Mouse (Mus musculus): ENCODE results near the gene Nod2. TPM values are rescaled to one million over a fixed set of nuclear protein-coding genes. Genes with fewer than 3 reads are reported as not detected.

The Nod2 gene
- polyA plus RNA-seq, 1 experiment from 2014 or later: 0.19 TPM

DNA sequence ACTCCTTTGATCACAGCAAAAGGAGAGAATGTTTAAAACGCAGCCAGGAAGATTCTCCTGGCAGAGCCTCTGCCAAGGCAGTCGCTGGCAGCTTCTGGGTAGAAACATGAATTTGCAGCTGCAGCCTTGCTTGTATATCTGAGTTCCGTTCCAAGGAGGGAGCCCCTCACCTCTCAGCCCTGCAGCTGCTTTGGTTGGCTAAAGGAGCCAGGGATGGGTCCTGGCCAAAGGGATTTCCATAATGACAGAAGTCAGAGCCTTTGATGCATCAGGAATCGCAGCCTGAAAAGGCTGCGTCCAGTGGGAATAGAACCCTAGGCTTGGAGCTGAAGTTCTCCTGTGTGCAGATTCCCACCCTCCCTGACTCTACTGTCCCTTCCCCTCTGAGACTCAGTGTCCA lies 32.1 kb upstream of the Nod2 start:
- Histone ChIP-seq H3K27ac (ENCODE audit: low read length) (no peak overlapping the region), H3K4me1 (ENCODE audit: control insufficient read depth, insufficient read depth, low read length) (no peaks in the 10 kb centered on the region), H3K4me2 (ENCODE audit: low read length) (no peak overlapping the region), H3K4me3 (ENCODE audit: low read depth, low read length) (no peak overlapping the region), H3K27me3 (ENCODE audit: control insufficient read depth, insufficient read depth, low read depth, low read length) (no peaks in the 10 kb centered on the region), H3K9me3 (replicated peaks; ENCODE audit: control insufficient read depth, low read length, poor library complexity, severe bottlenecking) (no peaks in the 10 kb centered on the region), H3K36me3 (ENCODE audit: control insufficient read depth, insufficient read depth, low read length) (no peaks in the 10 kb centered on the region), H3K9ac (ENCODE audit: low read depth, low read length) (peak overlapping the region; percentile 2; the same call in 1 of the 2 replicates)
- ATAC-seq: no peak
- WGBS: 56% methylated on average over 5 of the region's 5 CpGs

GRCm38 (mm10) chr8:88618612-88619011 lies 28.5 kb upstream of the Nod2 start:
- H3K9me3 ChIP-seq (replicated peaks; ENCODE audit: control insufficient read depth, low read length, poor library complexity, severe bottlenecking): no peaks in the 10 kb centered on the region
- H3K9ac ChIP-seq (ENCODE audit: low read depth, low read length): no peak overlapping the region
- H3K4me2 ChIP-seq (ENCODE audit: low read length): no peak overlapping the region
- no peak overlapping the region for H3K27ac ChIP-seq (ENCODE audit: low read length)
- no peaks in the 10 kb centered on the region for H3K4me1 ChIP-seq (ENCODE audit: control insufficient read depth, insufficient read depth, low read length)
- WGBS: 80% methylated on average over 5 of the region's 5 CpGs
- H3K36me3 ChIP-seq (ENCODE audit: control insufficient read depth, insufficient read depth, low read length): no peaks in the 10 kb centered on the region
- no peak overlapping the region for H3K4me3 ChIP-seq (ENCODE audit: low read depth, low read length)
- H3K27me3 ChIP-seq (ENCODE audit: control insufficient read depth, insufficient read depth, low read depth, low read length): peaks cover 8% of the 10 kb centered on the region; the same call in 1 of the 2 replicates
- ATAC-seq: no peak

DNA sequence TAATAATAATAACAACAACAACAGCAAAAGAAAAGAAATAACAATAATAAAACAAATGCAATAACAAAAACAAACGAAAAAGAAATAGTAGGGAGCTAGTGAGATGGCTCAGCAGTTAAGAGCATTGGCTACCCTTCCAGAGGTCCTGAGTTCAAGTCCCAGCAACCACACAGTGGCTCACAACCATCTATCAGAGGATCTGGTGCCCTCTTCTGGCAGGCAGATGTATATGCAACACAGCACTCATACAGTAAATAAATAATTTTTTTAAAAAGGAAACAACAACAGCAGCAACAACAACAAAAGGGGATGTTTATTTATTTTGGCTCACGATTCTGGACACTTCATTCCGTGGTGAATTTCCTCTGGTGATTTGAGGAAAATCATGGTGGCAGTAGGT lies 27.6 kb upstream of the Nod2 start:
- Histone ChIP-seq H3K4me1 (ENCODE audit: control insufficient read depth, insufficient read depth, low read length) (no peaks in the 10 kb centered on the region), H3K36me3 (ENCODE audit: control insufficient read depth, insufficient read depth, low read length) (no peaks in the 10 kb centered on the region), H3K9me3 (replicated peaks; ENCODE audit: control insufficient read depth, low read length, poor library complexity, severe bottlenecking) (no peaks in the 10 kb centered on the region), H3K4me2 (ENCODE audit: low read length) (no peak overlapping the region), H3K9ac (ENCODE audit: low read depth, low read length) (no peak overlapping the region), H3K27me3 (ENCODE audit: control insufficient read depth, insufficient read depth, low read depth, low read length) (peaks cover 8% of the 10 kb centered on the region; the same call in 1 of the 2 replicates), H3K27ac (ENCODE audit: low read length) (no peak overlapping the region), H3K4me3 (ENCODE audit: low read depth, low read length) (no peak overlapping the region)
- 78% methylated on average over 3 of the region's 3 CpGs for WGBS
- ATAC-seq: no peak

DNA sequence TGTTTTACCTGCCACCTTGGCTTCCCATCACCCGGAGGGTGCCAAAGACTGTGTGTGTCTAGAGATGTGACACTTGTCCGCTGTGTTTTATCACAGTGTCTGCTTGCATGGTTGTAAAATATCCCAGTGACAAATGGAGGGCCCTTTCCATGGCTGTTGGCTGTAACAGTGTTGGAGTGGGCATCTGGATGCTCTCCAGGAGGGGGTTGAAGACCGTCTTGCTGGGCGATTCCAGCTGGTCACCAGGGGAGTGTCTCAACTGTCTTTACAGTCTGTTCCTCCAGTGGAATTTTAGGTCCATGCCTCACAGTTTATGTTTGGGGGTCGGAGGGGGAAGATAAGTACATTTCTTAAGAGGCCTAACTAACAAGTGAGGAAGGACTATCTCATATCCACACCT lies 26.2 kb upstream of the Nod2 start:
- no peak for ATAC-seq
- H3K9me3 ChIP-seq (replicated peaks; ENCODE audit: control insufficient read depth, low read length, poor library complexity, severe bottlenecking): no peaks in the 10 kb centered on the region
- H3K36me3 ChIP-seq (ENCODE audit: control insufficient read depth, insufficient read depth, low read length): no peaks in the 10 kb centered on the region
- H3K4me1 ChIP-seq (ENCODE audit: control insufficient read depth, insufficient read depth, low read length): no peaks in the 10 kb centered on the region
- peaks cover 13% of the 10 kb centered on the region for H3K27me3 ChIP-seq (ENCODE audit: control insufficient read depth, insufficient read depth, low read depth, low read length)
- no peak overlapping the region for H3K4me2 ChIP-seq (ENCODE audit: low read length)
- no peak overlapping the region for H3K27ac ChIP-seq (ENCODE audit: low read length)
- H3K9ac ChIP-seq (ENCODE audit: low read depth, low read length): no peak overlapping the region
- 69% methylated on average over 5 of the region's 5 CpGs for WGBS
- no peak overlapping the region for H3K4me3 ChIP-seq (ENCODE audit: low read depth, low read length)

GRCm38 (mm10) chr8:88621408-88621807 lies 25.7 kb upstream of the Nod2 start:
- no peak overlapping the region for H3K4me2 ChIP-seq (ENCODE audit: low read length)
- peak; percentile 59 for ATAC-seq
- no peaks in the 10 kb centered on the region for H3K9me3 ChIP-seq (replicated peaks; ENCODE audit: control insufficient read depth, low read length, poor library complexity, severe bottlenecking)

GRCm38 (mm10) chr8:88623351-88623750 lies 23.8 kb upstream of the Nod2 start:
- WGBS: 69% methylated on average over 3 of the region's 3 CpGs
- Histone ChIP-seq H3K27ac (ENCODE audit: low read length) (no peak overlapping the region), H3K9me3 (replicated peaks; ENCODE audit: control insufficient read depth, low read length, poor library complexity, severe bottlenecking) (no peaks in the 10 kb centered on the region), H3K4me2 (ENCODE audit: low read length) (no peak overlapping the region), H3K27me3 (ENCODE audit: control insufficient read depth, insufficient read depth, low read depth, low read length) (peaks cover 15% of the 10 kb centered on the region), H3K9ac (ENCODE audit: low read depth, low read length) (no peak overlapping the region), H3K4me3 (ENCODE audit: low read depth, low read length) (no peak overlapping the region), H3K36me3 (ENCODE audit: control insufficient read depth, insufficient read depth, low read length) (no peaks in the 10 kb centered on the region), H3K4me1 (ENCODE audit: control insufficient read depth, insufficient read depth, low read length) (peaks cover 7% of the 10 kb centered on the region)
- ATAC-seq: no peak

More at GRCm38 (mm10) chr8:88621408-88621807, 25.7 kb upstream of the Nod2 start:
- no peak overlapping the region for H3K27ac ChIP-seq (ENCODE audit: low read length)
- no peaks in the 10 kb centered on the region for H3K4me1 ChIP-seq (ENCODE audit: control insufficient read depth, insufficient read depth, low read length)
- no peak overlapping the region for H3K4me3 ChIP-seq (ENCODE audit: low read depth, low read length)
- H3K27me3 ChIP-seq (ENCODE audit: control insufficient read depth, insufficient read depth, low read depth, low read length): peaks cover 15% of the 10 kb centered on the region
- under 1% methylated on average over 8 of the region's 8 CpGs for WGBS
- H3K9ac ChIP-seq (ENCODE audit: low read depth, low read length): no peak overlapping the region
- no peaks in the 10 kb centered on the region for H3K36me3 ChIP-seq (ENCODE audit: control insufficient read depth, insufficient read depth, low read length)

DNA sequence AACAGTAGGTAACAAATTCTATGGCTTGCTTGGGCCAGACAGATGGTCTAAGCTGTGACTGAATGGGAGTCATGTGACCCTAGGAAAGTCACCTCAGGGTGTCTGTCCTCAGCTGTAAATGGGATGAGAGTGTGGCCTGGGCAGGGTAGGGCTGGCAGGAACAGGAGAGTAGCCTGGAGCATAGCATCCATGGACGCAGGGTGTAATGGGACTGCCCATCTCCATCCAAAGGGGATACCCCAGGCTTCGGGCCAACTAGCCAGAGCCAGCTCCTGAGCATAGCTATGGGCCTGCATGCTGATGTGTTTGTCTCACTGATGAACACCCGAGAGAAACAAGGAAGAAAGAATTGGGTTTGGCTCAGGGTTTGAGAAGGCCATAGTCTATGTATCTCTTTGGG lies 22.8 kb upstream of the Nod2 start:
- Histone ChIP-seq H3K9ac (ENCODE audit: low read depth, low read length) (no peak overlapping the region), H3K4me1 (ENCODE audit: control insufficient read depth, insufficient read depth, low read length) (peaks cover 10% of the 10 kb centered on the region), H3K9me3 (replicated peaks; ENCODE audit: control insufficient read depth, low read length, poor library complexity, severe bottlenecking) (no peaks in the 10 kb centered on the region), H3K36me3 (ENCODE audit: control insufficient read depth, insufficient read depth, low read length) (no peaks in the 10 kb centered on the region), H3K4me2 (ENCODE audit: low read length) (no peak overlapping the region), H3K27ac (ENCODE audit: low read length) (no peak overlapping the region), H3K4me3 (ENCODE audit: low read depth, low read length) (no peak overlapping the region), H3K27me3 (ENCODE audit: control insufficient read depth, insufficient read depth, low read depth, low read length) (peaks cover 19% of the 10 kb centered on the region)
- 83% methylated on average over 3 of the region's 3 CpGs for WGBS
- ATAC-seq: no peak

DNA sequence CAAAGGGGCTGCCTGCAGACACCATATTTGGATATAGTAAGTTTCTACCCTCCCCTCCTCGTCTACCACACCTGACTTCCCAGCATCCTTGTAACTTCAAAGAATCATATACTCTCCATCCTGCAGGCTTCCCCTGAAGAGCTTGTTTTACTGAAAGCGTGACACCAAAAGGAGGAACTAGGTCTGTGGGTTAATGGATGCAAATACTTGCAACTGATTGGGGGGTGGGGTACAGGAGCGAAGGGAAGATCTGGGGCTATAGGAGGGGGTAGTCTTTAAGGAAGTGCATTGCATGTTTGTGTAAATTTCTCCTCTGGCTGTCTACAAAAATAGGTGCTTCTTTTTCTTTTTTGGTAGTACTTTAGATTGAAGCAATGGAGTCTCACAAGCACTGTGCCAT lies 20.7 kb upstream of the Nod2 start:
- Histone ChIP-seq H3K4me3 (ENCODE audit: low read depth, low read length) (no peak overlapping the region), H3K9ac (ENCODE audit: low read depth, low read length) (no peak overlapping the region), H3K9me3 (replicated peaks; ENCODE audit: control insufficient read depth, low read length, poor library complexity, severe bottlenecking) (no peaks in the 10 kb centered on the region), H3K27ac (ENCODE audit: low read length) (no peak overlapping the region), H3K27me3 (ENCODE audit: control insufficient read depth, insufficient read depth, low read depth, low read length) (peaks cover 13% of the 10 kb centered on the region), H3K4me1 (ENCODE audit: control insufficient read depth, insufficient read depth, low read length) (peaks cover 10% of the 10 kb centered on the region), H3K36me3 (ENCODE audit: control insufficient read depth, insufficient read depth, low read length) (no peaks in the 10 kb centered on the region), H3K4me2 (ENCODE audit: low read length) (no peak overlapping the region)
- no peak for ATAC-seq
- 69% methylated on average over 3 of the region's 3 CpGs for WGBS

GRCm38 (mm10) chr8:88626940-88627264 lies 20.2 kb upstream of the Nod2 start:
- Histone ChIP-seq H3K4me3 (ENCODE audit: low read depth, low read length) (peak overlapping the region; percentile 57), H3K27me3 (ENCODE audit: control insufficient read depth, insufficient read depth, low read depth, low read length) (peaks cover 13% of the 10 kb centered on the region), H3K27ac (ENCODE audit: low read length) (peak overlapping the region; percentile 90), H3K9me3 (replicated peaks; ENCODE audit: control insufficient read depth, low read length, poor library complexity, severe bottlenecking) (no peaks in the 10 kb centered on the region), H3K36me3 (ENCODE audit: control insufficient read depth, insufficient read depth, low read length) (no peaks in the 10 kb centered on the region), H3K4me1 (ENCODE audit: control insufficient read depth, insufficient read depth, low read length) (peaks cover 10% of the 10 kb centered on the region), H3K4me2 (ENCODE audit: low read length) (peak overlapping the region; percentile 93), H3K9ac (ENCODE audit: low read depth, low read length) (peak overlapping the region; percentile 77)
- 12% methylated on average over 19 of the region's 19 CpGs for WGBS
- no peak; the same call in 1 of the 2 replicates for ATAC-seq
